Mouse (Mus musculus) G1E (cell line): ENCODE measurements around the gene Pla2g2e.

Experiments used
- CTCF ChIP-seq: IDR thresholded peaks from 2 replicates; pipeline ENCODE4 v1.5.1; 2012; ENCODE audit warnings: low read depth, low read length, inconsistent platforms, mixed read lengths
- GATA1 ChIP-seq: IDR thresholded peaks from 2 replicates; pipeline ENCODE4 v1.6.1; 2012; ENCODE audit warnings: borderline replicate concordance, low read length, inconsistent platforms, mixed read lengths

DNA sequence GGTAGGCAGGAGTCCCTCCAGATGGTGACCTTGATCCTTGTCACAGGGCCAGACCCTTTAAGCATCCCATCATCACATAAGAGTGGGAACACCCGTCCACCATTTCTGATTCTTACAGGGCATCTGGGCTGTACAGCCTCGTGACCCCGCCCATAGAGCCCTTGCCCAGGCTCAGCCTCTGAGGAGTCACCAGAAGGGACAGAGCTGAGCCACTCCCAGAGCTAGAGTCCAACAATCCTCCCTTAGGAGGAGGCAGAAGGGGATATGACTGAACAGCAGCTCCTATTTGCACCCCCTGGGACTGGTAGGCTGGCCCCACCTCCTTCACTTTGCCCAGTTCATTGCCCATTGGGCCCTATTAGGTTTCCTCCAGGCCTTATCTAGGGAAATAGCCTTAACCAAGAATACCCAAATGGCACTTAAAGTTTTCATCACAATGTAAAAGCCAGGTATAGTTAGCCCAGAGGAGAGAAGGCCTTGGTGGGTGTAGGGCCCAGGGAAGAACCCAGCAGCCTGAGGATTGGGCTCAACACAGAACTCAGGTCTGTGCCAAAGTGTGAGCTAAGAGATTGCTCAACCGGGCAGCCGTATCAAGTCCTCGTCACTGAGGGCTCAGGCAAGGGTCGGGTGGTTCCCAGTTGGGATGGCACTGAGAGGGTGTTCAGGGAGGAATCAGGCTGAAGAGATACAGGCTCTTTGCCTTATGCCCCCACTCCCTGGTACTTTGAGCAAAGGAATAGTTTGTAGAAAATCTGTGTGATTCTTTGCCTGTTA is 3.3 kb downstream of the Pla2g2e start:
- TF ChIP-seq CTCF = no peak
- TF ChIP-seq GATA1 = no peak
